Mouse (Mus musculus) neural tube, embryonic 14.5 days (tissue): ENCODE results near the gene Gm20388. TPM values are rescaled to one million over a fixed set of nuclear protein-coding genes. Genes with fewer than 3 reads are reported as not detected.
"Not testable (repeated sequence)": the region's sequence is repeated elsewhere in the genome, so short reads cannot be mapped to it uniquely, and the experiment has no call there.

ENCODE experiments used
- ATAC-seq: fragments of 200-750 bp; cut with Nextera tagmentation; 2 replicates; pipeline ENCODE4 v1.8.0; 2017; ENCODE audit warnings: low read depth, mild to moderate bottlenecking, moderate TSS enrichment, moderate library complexity
- H3K27ac ChIP-seq: fragments of 300-500 bp; sonication (generic); 2 replicates; pipeline ENCODE4 v1.5.1; 2014; ENCODE audit warnings: low read depth, mild to moderate bottlenecking, control low read depth, low read length, moderate library complexity, mixed read lengths
- H3K27me3 ChIP-seq: fragments of 300-500 bp; sonication (generic); 2 replicates; pipeline ENCODE4 v1.6.1; 2014; ENCODE audit warnings: low read length; ENCODE audit not compliant: control insufficient read depth, insufficient read depth
- H3K36me3 ChIP-seq: fragments of 300-500 bp; sonication (generic); 2 replicates; pipeline ENCODE4 v1.6.1; 2014; ENCODE audit warnings: low read length, mixed read lengths; ENCODE audit not compliant: control insufficient read depth, insufficient read depth
- H3K4me1 ChIP-seq: fragments of 300-500 bp; sonication (generic); 2 replicates; pipeline ENCODE4 v1.6.1; 2014; ENCODE audit warnings: low read length; ENCODE audit not compliant: control insufficient read depth, insufficient read depth
- H3K4me2 ChIP-seq: fragments of 300-500 bp; sonication (generic); 2 replicates; pipeline ENCODE4 v1.6.1; 2014; ENCODE audit warnings: mild to moderate bottlenecking, low read depth, low read length, control low read depth
- H3K4me3 ChIP-seq: fragments of 300-500 bp; sonication (generic); 2 replicates; pipeline ENCODE4 v1.5.1; 2014; ENCODE audit warnings: low read depth, low read length, control low read depth, mixed read lengths
- H3K9ac ChIP-seq: fragments of 300-500 bp; sonication (generic); replicated peaks from 2 replicates; pipeline ENCODE4 v1.6.1; 2014; ENCODE audit warnings: low read depth, mild to moderate bottlenecking, control low read depth, low read length, mixed read lengths
- H3K9me3 ChIP-seq: fragments of 300-500 bp; sonication (generic); 2 replicates; pipeline ENCODE4 v1.6.1; 2016; ENCODE audit warnings: low read length; ENCODE audit not compliant: control insufficient read depth
- WGBS: fragments of 180-500 bp; shearing (Covaris S2); extraction: QIAGEN DNeasy Blood & Tissue Kit; methylation state at CpG from one replicate; pipeline ENCODE4 v1.1.7; 2014; 5-methylcytosine and 5-hydroxymethylcytosine counted together
- polyA plus RNA-seq: library from polyadenylated mRNA; unstranded; fragments of >200 nt; fragmentation: Nextera tagmentation; extraction: Ambion mirVana; gene quantifications from 2 replicates; pipeline ENCODE4 v1.2.1, GENCODE M21; 2014

Gene Gm20388
- polyA plus RNA-seq, 1 experiment from 2014 or later = 10.3 TPM

DNA sequence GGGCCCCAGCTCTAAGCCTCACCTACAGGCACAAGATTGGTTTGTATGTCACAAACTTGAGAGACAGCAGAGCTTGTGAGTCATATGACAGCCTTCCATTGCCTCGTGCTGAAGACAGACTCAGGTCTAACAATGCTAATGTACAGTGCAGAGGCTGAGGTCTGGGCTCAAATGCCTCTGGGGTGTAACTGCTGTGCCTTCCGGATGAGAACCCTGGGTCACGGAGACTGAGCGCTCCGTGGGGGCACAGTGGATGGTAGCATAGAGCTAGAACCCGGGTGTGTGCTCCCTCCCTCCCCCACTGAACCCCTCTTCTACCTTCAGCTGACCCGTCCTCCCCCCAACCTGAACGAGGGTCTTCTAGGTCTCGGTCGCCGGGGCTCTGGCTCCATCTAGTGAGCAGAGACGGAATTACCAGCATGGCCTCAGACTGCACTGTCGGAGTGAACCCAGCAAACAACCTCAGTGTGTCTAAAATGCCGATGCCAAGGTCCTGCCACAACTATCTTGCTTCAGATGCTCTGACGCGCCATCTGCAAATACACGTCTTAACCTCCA, 889.7 kb downstream of the Gm20388 start:
- WGBS = 9% methylated on average over 17 of the region's 17 CpGs
- no peak for ATAC-seq
- H3K9ac ChIP-seq = 0 out of 2 replicates have a peak overlapping the region, but pooled peaks have one; percentile 11
- H3K9me3 ChIP-seq = no peaks in the 10 kb centered on the region
- H3K27me3 ChIP-seq = no peaks in the 10 kb centered on the region
- 0 out of 2 replicates have a peak overlapping the region, but pooled peaks have one; percentile 14 for H3K4me2 ChIP-seq
- no peaks in the 10 kb centered on the region for H3K36me3 ChIP-seq
- H3K27ac ChIP-seq = no peak overlapping the region
- H3K4me1 ChIP-seq = no peaks in the 10 kb centered on the region
- H3K4me3 ChIP-seq = no peak overlapping the region

DNA sequence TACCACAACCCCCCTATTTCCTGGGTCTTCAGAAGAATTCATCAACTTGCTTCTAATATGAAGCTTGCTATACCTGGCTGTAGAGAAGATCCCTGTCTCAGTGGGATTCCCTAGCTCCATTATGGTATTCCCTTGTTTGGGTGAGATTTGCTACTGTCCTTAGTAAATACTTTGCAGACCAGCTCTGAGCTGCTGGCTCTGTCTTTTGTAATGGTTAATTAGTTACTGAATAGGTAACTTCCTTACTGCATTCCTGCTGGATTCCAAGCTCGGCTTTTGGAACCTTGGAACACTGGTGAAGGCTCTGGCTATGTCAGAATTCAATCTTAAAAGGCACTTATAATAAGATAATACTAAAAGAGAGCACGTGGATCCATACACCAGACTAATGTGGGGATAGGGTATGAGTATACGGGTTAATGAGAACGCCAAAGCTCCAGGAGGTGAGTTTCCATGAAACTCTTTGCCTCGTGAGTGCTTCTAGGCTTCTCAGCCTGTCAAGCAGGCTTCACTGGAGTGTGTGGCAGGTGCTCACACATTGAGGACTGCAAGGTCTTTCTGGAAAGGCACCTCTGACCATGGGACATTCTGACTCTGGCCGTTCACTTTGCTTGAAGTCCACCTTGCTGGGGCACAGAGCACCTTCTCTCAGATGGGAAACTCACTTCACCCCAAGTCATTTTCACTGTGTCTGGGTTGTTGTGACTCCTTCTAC, 893.2 kb downstream of the Gm20388 start:
- WGBS = 63% methylated on average over 6 of the region's 6 CpGs
- not testable (repeated sequence) for ATAC-seq

DNA sequence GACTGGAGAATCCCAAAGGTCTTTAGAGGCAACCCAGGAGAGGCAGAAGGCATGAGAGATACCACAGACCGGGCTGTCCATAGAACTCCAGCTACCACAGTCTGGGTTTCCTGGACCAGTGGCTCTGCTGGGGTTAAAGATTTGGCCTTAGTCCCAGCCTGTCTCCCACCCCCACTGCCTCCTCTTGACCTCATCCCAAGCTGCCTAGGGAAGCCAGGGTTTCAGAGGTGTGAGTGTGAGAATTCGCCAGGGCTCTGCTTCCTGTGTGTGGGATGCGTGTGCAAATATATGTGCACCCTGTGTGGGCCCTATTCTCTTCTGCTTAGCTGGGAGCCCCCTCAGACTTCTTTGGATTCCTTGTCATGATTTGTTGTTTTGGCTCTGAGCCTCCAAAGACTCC, 894.1 kb downstream of the Gm20388 start:
- H3K4me1 ChIP-seq = no peaks in the 10 kb centered on the region
- ATAC-seq = no peak
- no peaks in the 10 kb centered on the region for H3K9me3 ChIP-seq
- WGBS = 69% methylated on average over 3 of the region's 3 CpGs
- H3K4me3 ChIP-seq = no peak overlapping the region
- no peak overlapping the region for H3K27ac ChIP-seq
- H3K36me3 ChIP-seq = no peaks in the 10 kb centered on the region
- H3K9ac ChIP-seq = no peak overlapping the region
- no peak overlapping the region for H3K4me2 ChIP-seq
- no peaks in the 10 kb centered on the region for H3K27me3 ChIP-seq

More for the DNA sequence above, 893.2 kb downstream of the Gm20388 start:
- H3K9me3 ChIP-seq, H3K27me3 ChIP-seq, H3K9ac ChIP-seq, H3K4me2 ChIP-seq, H3K4me1 ChIP-seq, H3K4me3 ChIP-seq, H3K27ac ChIP-seq, H3K36me3 ChIP-seq: not testable (repeated sequence)

DNA sequence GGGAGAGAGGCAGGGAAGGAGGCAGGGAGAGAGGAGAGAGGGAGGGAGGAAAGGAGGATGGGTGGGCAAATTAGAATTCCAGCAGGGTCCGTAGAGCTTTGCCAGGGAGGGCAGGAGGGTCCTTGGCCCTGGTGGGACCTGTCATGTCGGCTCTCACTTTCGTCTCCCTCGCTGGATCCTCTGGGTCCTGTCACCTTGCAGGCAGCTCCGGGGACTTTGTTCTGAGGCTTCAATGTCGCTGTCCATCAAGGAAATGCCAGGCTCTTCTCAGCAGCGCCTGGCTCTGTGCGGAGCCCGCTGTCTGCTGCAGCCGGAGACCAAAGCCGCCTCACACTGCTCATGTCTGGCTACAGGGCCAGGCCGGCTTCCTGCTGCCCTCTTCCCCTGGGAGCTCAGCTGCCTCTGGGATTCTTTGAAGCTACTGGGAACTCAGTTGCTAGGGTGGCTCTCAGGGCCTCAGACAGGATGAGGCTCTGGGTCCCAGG, 896.2 kb downstream of the Gm20388 start:
- no peaks in the 10 kb centered on the region for H3K9me3 ChIP-seq
- H3K4me3 ChIP-seq = no peak overlapping the region
- H3K36me3 ChIP-seq = no peaks in the 10 kb centered on the region
- no peaks in the 10 kb centered on the region for H3K4me1 ChIP-seq
- ATAC-seq = no peak
- H3K9ac ChIP-seq = no peak overlapping the region
- no peak overlapping the region for H3K4me2 ChIP-seq
- H3K27me3 ChIP-seq = no peaks in the 10 kb centered on the region
- WGBS = 74% methylated on average over 12 of the region's 12 CpGs
- no peak overlapping the region for H3K27ac ChIP-seq

DNA sequence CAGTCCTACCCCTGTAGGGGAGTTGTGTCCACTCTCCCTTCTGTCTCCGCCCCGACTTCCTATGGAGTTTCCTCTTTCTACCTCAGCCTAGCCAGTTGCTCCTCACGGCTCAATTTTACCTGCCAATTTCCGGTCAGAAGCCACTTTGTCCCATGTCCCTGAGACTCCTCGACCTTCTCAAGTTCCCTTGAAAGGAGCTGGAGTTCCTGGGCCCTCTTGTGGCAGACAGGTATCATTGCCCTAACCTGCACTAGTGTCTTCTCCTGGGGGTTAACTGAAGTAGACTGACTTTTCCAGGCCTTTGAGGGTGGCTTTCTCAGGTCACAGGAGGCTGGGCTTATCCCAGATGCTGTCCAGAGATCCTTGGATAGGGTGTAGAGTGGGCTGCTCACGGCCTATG, 897.1 kb downstream of the Gm20388 start:
- H3K4me3 ChIP-seq = no peak overlapping the region
- ATAC-seq = no peak
- no peak overlapping the region for H3K9ac ChIP-seq
- no peaks in the 10 kb centered on the region for H3K4me1 ChIP-seq
- H3K4me2 ChIP-seq = no peak overlapping the region
- WGBS = 56% methylated on average over 6 of the region's 6 CpGs
- no peak overlapping the region for H3K27ac ChIP-seq
- no peaks in the 10 kb centered on the region for H3K36me3 ChIP-seq
- H3K27me3 ChIP-seq = no peaks in the 10 kb centered on the region
- no peaks in the 10 kb centered on the region for H3K9me3 ChIP-seq

DNA sequence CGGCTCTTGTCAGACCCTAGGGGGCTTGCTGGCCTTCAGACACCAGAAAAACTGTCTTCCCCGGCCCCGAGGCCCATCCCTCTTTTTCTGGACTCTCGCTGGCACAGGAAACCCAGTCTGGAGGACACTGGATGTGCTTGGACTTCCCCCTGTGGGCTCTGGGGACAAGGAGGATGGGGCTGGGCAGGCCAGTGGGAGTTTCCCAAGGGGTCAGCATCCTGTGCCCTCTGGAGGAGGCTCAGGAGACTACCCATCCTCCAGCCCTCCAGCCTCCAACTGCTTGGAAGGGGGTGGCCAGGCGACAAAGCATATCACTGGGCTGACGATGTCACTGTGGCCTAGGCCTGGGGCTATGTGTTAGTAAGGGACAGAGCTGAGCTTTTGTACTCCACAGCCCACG, 898.4 kb downstream of the Gm20388 start:
- H3K4me2 ChIP-seq = no peak overlapping the region
- no peak overlapping the region for H3K27ac ChIP-seq
- H3K9me3 ChIP-seq = no peaks in the 10 kb centered on the region
- H3K27me3 ChIP-seq = no peaks in the 10 kb centered on the region
- H3K9ac ChIP-seq = no peak overlapping the region
- H3K4me1 ChIP-seq = no peaks in the 10 kb centered on the region
- WGBS = 65% methylated on average over 7 of the region's 7 CpGs
- H3K36me3 ChIP-seq = no peaks in the 10 kb centered on the region
- ATAC-seq = no peak
- no peak overlapping the region for H3K4me3 ChIP-seq

DNA sequence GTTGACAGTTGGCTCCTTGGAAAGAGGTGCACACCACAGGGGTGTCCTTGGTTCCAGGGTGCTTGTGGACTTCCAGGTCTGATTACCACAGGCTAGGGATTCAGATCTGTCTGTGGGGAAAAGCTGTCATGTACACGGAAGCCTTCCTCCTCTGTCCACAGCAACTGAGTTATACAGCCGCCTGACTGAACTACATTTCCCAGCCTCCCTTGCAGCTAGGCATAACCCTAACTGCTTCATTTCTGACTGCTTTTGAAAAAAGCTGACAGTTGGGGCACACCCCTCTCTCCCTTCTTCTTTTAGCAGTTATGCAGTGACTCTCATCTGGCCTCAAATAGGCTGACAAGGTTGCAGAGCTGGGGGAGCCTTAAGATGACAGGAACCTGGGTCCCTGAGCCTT, 901.3 kb downstream of the Gm20388 start:
- WGBS = 88% methylated on average over 2 of the region's 2 CpGs
- Histone ChIP-seq H3K9ac (no peak overlapping the region), H3K4me2 (no peak overlapping the region), H3K4me3 (no peak overlapping the region), H3K36me3 (no peaks in the 10 kb centered on the region), H3K4me1 (no peaks in the 10 kb centered on the region), H3K9me3 (no peaks in the 10 kb centered on the region), H3K27me3 (no peaks in the 10 kb centered on the region), H3K27ac (no peak overlapping the region)
- no peak for ATAC-seq

DNA sequence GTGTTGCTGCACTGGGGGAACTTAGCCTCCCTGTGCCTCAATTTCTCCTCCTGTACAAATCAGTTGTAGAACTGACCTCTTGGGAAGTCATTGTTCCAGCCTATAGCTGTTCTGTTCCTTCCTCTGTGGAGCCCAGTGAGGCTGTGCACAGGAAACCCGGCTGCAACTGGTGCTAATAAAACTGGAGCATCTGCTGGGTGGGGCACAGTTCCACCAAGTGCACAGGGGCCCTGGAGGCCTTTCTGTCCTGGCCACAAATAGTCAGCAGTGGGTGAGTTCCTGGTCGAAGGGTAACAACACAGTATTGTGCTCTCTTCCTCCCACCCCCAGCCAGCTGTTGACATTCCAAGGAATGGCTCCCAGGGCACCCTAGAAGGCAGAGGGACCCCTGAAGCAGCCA, 902.4 kb downstream of the Gm20388 start:
- no peaks in the 10 kb centered on the region for H3K4me1 ChIP-seq
- H3K27me3 ChIP-seq = no peaks in the 10 kb centered on the region
- H3K4me3 ChIP-seq = no peak overlapping the region
- H3K9ac ChIP-seq = no peak overlapping the region
- no peaks in the 10 kb centered on the region for H3K9me3 ChIP-seq
- no peaks in the 10 kb centered on the region for H3K36me3 ChIP-seq
- no peak for ATAC-seq
- H3K4me2 ChIP-seq = no peak overlapping the region
- WGBS = 69% methylated on average over 2 of the region's 2 CpGs
- no peak overlapping the region for H3K27ac ChIP-seq

DNA sequence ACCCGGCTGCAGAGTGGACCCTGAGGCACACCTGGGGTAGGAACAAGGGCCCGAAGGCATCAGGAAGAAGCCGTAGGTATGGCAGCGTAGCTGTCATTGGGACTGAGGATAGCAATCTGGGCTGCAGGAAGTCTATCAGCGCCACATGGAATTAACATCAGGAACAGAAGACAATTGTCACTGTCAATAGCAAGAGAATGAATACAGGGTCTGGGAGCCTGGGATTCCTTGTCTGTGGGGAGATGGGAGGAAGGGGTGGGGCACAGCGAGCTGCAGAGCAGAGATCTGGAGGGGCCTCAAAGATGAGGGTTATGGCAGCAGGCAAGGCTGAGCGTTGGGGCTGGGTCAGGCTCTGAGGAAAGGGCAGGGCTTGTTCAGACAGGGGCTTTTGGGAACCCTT, 903.2 kb downstream of the Gm20388 start:
- H3K36me3 ChIP-seq = no peaks in the 10 kb centered on the region
- 72% methylated on average over 7 of the region's 7 CpGs for WGBS
- no peak for ATAC-seq
- H3K9me3 ChIP-seq = no peaks in the 10 kb centered on the region
- H3K27ac ChIP-seq = no peak overlapping the region
- no peak overlapping the region for H3K4me3 ChIP-seq
- H3K27me3 ChIP-seq = no peaks in the 10 kb centered on the region
- no peak overlapping the region for H3K4me2 ChIP-seq
- H3K9ac ChIP-seq = no peak overlapping the region
- H3K4me1 ChIP-seq = no peaks in the 10 kb centered on the region
